Comparison of ENCODE assay signal across 22 mouse cellular contexts in genomic region chr9:8838356-8838755, GRCm38 (mm10).
A peak's percentile ranks its signal among the peaks of the same experiment; 100 is the strongest.
DNase-seq lines count a peak whose midpoint lies in the region; ATAC-seq and TF ChIP-seq lines count a peak whose summit lies in the region.
"Had no signal": no experiment of that assay in that cellular context is flagged by ENCODE, and none has a peak within 500 bp of the region (broad histone marks: within the 10 kb centered on the region; RNA-seq: fewer than 3 reads in every experiment).

No protein-coding gene starts in this region.

- no peaks in the 10 kb centered on the region for H3K4me1 ChIP-seq in midbrain, embryonic 11.5 days (ENCODE audit: control insufficient read depth, insufficient read depth, low read length)
- no peaks in the 10 kb centered on the region for H3K4me1 ChIP-seq in midbrain, embryonic 14.5 days (ENCODE audit: control insufficient read depth, insufficient read depth, low read length)
- peaks cover 21 to 35% of the 10 kb centered on the region in 2 experiments for H3K4me1 ChIP-seq in MEL (ENCODE audit: control insufficient read depth in 1 of 2, insufficient read depth in 2 of 2, low read length in 2 of 2)

- no peak for TF ChIP-seq RAD21 in MEL (IDR thresholded peaks at IDR 0.05; ENCODE audit: low read depth, low read length)

- H3K4me2 ChIP-seq in midbrain, embryonic 11.5 days = no peak overlapping the region
- H3K4me2 ChIP-seq in midbrain, embryonic 14.5 days (ENCODE audit: low read length) = no peak overlapping the region

- TF ChIP-seq CTCF in MEL (IDR thresholded peaks at IDR 0.05 in 2 of 3, conservative IDR thresholded peaks at IDR 0.05 in 1 of 3; ENCODE audit: control insufficient read depth in 1 of 3, insufficient read depth in 1 of 3, low read depth in 2 of 3, low read length in 3 of 3, poor library complexity in 1 of 3, severe bottlenecking in 1 of 3) = no peak

- TF ChIP-seq POLR2A in MEL (IDR thresholded peaks at IDR 0.05; ENCODE audit: control insufficient read depth in 1 of 2, insufficient read depth in 1 of 2, low read depth in 1 of 2, low read length in 2 of 2, poor library complexity in 1 of 2) = no peak

- no peaks in the 10 kb centered on the region for H3K36me3 ChIP-seq in midbrain, embryonic 11.5 days (ENCODE audit: control insufficient read depth, insufficient read depth, low read length)
- no peaks in the 10 kb centered on the region for H3K36me3 ChIP-seq in midbrain, embryonic 14.5 days (ENCODE audit: control insufficient read depth, insufficient read depth, low read length)
- peaks cover 0 to 41% of the 10 kb centered on the region in 2 experiments; a peak in 2 of 4 replicates for H3K36me3 ChIP-seq in MEL (ENCODE audit: control insufficient read depth in 1 of 2, insufficient read depth in 2 of 2, low read length in 2 of 2)
- H3K36me3 ChIP-seq: G1E had no signal

- H3K4me3 ChIP-seq in midbrain, embryonic 11.5 days (ENCODE audit: low read depth, low read length) = no peak overlapping the region
- no peak overlapping the region for H3K4me3 ChIP-seq in midbrain, embryonic 14.5 days (replicated peaks; ENCODE audit: low read depth, low read length)
- no peak overlapping the region for H3K4me3 ChIP-seq in MEL (ENCODE audit: control insufficient read depth in 1 of 2, insufficient read depth in 1 of 2, low read depth in 2 of 2, low read length in 2 of 2)

- H3K79me2 ChIP-seq in MEL (ENCODE audit: control insufficient read depth, insufficient read depth, low read length, poor library complexity) = no peaks in the 10 kb centered on the region

- no peak overlapping the region for H3K9ac ChIP-seq in midbrain, embryonic 11.5 days (ENCODE audit: low read length)
- H3K9ac ChIP-seq in midbrain, embryonic 14.5 days (replicated peaks; ENCODE audit: low read length) = no peak overlapping the region
- H3K9ac ChIP-seq in MEL (ENCODE audit: control insufficient read depth, low read depth, low read length, poor library complexity, severe bottlenecking) = no peak overlapping the region

- no peak for TF ChIP-seq EP300 in MEL (IDR thresholded peaks at IDR 0.05; ENCODE audit: low read depth in 1 of 2, low read length in 2 of 2)

- no peak overlapping the region for H3K27ac ChIP-seq in midbrain, embryonic 11.5 days (ENCODE audit: low read depth, low read length)
- H3K27ac ChIP-seq in midbrain, embryonic 14.5 days (replicated peaks; ENCODE audit: low read depth, low read length) = no peak overlapping the region
- H3K27ac ChIP-seq in MEL (ENCODE audit: control insufficient read depth, low read depth, low read length) = peak overlapping the region; percentile 28

- no peaks in the 10 kb centered on the region for H3K27me3 ChIP-seq in midbrain, embryonic 11.5 days (ENCODE audit: control insufficient read depth, insufficient read depth, low read length)
- H3K27me3 ChIP-seq in midbrain, embryonic 14.5 days (ENCODE audit: control insufficient read depth, insufficient read depth, low read length) = no peaks in the 10 kb centered on the region
- no peaks in the 10 kb centered on the region for H3K27me3 ChIP-seq in MEL (ENCODE audit: control insufficient read depth in 1 of 2, insufficient read depth in 2 of 2, low read length in 2 of 2)
- H3K27me3 ChIP-seq: CH12.LX had no signal

- DNase-seq in midbrain, embryonic 11.5 days (ENCODE audit: low spot score, missing footprints) = peak; percentile 53
- no peak for DNase-seq in midbrain, embryonic 14.5 days
- DNase-seq in MEL (ENCODE audit: low read depth, low spot score) = peak; percentile 54
- no peak for DNase-seq in frontal cortex, adult 2 months (ENCODE audit: extremely low spot score in 1 of 2, low spot score in 1 of 2)
- DNase-seq: adrenal gland, adult 2 months; adrenal gland, adult 8-10 months; adrenal gland, postnatal 10 days; adrenal gland, postnatal 14 days; adrenal gland, postnatal 25 days; adrenal gland, postnatal 36 days; B cell, adult 2 months; cerebellum, adult 11 months; cerebellum, adult 11-12 months; cerebellum, adult 18-20 months; cerebellum, adult 2 months had no signal

- H3K9me3 ChIP-seq in midbrain, embryonic 11.5 days (ENCODE audit: control insufficient read depth, low read length) = no peaks in the 10 kb centered on the region
- H3K9me3 ChIP-seq in midbrain, embryonic 14.5 days (ENCODE audit: control insufficient read depth, low read length) = no peaks in the 10 kb centered on the region
- H3K9me3 ChIP-seq in MEL (replicated peaks; ENCODE audit: insufficient read depth, low read length) = no peaks in the 10 kb centered on the region
- H3K9me3 ChIP-seq: G1E had no signal

- no peak for ATAC-seq in midbrain, embryonic 11.5 days (ENCODE audit: low FRiP score)
- ATAC-seq in midbrain, embryonic 14.5 days (ENCODE audit: low FRiP score, low TSS enrichment) = no peak
- 0 out of 2 replicates have a peak, but pooled peaks have one; percentile 6 for ATAC-seq in megakaryocyte progenitor cell, adult 5-6 weeks (replicated peaks; ENCODE audit: poor library complexity)
- no peak for ATAC-seq in frontal cortex, adult (ENCODE audit: low TSS enrichment)
- ATAC-seq: activated CD4-positive, CD25-positive, alpha-beta regulatory T cell, adult 4 months; CD4-positive, CD25-positive, alpha-beta regulatory T cell, adult 4 months; Patski had no signal

TF ChIP-seq in MEL, 35 proteins besides CTCF, POLR2A, EP300 and RAD21:
- TF ChIP-seq BHLHE40 (IDR thresholded peaks at IDR 0.05; ENCODE audit: borderline replicate concordance, low read depth, low read length) = no peak
- TF ChIP-seq GABPA (IDR thresholded peaks at IDR 0.05; ENCODE audit: low read depth, low read length) = no peak
- TF ChIP-seq TAL1 (IDR thresholded peaks at IDR 0.05; ENCODE audit: low read length) = no peak
- no peak for TF ChIP-seq RCOR1 (IDR thresholded peaks at IDR 0.05; ENCODE audit: low read depth, low read length)
- TF ChIP-seq ZC3H11A (IDR thresholded peaks at IDR 0.05; ENCODE audit: low read depth, low read length) = no peak
- TF ChIP-seq CHD2 (IDR thresholded peaks at IDR 0.05; ENCODE audit: low read length) = no peak
- no peak for TF ChIP-seq SIN3A (IDR thresholded peaks at IDR 0.05; ENCODE audit: low read length)
- no peak for TF ChIP-seq UBTF (IDR thresholded peaks at IDR 0.05; ENCODE audit: borderline replicate concordance, insufficient read depth, low read depth, low read length)
- TF ChIP-seq MAFK (IDR thresholded peaks at IDR 0.05; ENCODE audit: borderline replicate concordance, low read depth, low read length) = no peak
- TF ChIP-seq ZNF384 (IDR thresholded peaks at IDR 0.05; ENCODE audit: low read depth, low read length) = no peak
- TF ChIP-seq MEF2A (IDR thresholded peaks at IDR 0.05; ENCODE audit: extremely low read depth, insufficient replicate concordance, low read depth, low read length, poor library complexity, severe bottlenecking) = no peak
- TF ChIP-seq USF1 (IDR thresholded peaks at IDR 0.05; ENCODE audit: low read depth, low read length) = no peak
- TF ChIP-seq POLR2AphosphoS5 (IDR thresholded peaks at IDR 0.05; ENCODE audit: borderline replicate concordance, low read depth, low read length) = no peak
- no peak for TF ChIP-seq CHD1 (IDR thresholded peaks at IDR 0.05; ENCODE audit: low read depth, low read length)
- TF ChIP-seq HCFC1 (IDR thresholded peaks at IDR 0.05; ENCODE audit: low read depth, low read length) = no peak

Comparison
In these comparisons a context has a peak if more than half of its experiments do, and no peak if none do; other contexts are left out.
1. DNase-seq: peak in midbrain, embryonic 11.5 days (single experiment) and MEL (single experiment); none in midbrain, embryonic 14.5 days (single experiment) and frontal cortex, adult 2 months (0 of 2).